Mouse (Mus musculus) myocyte (in vitro differentiated cells): Measurements from ENCODE around the gene Midn. TPM values are rescaled to one million over a fixed set of nuclear protein-coding genes. Genes with fewer than 3 reads are reported as not detected.
A peak's percentile ranks its signal among the peaks of the same experiment; 100 is the strongest.
"Not testable (repeated sequence)": the region's sequence is repeated elsewhere in the genome, so short reads cannot be mapped to it uniquely, and the experiment has no call there.

ENCODE experiments used
- H3K27me3 ChIP-seq: one replicate; pipeline ENCODE4 v1.6.1; 2011; ENCODE audit not compliant: control insufficient read depth, insufficient read depth, insufficient read length
- H3K36me3 ChIP-seq: one replicate; pipeline ENCODE4 v1.6.1; 2011; ENCODE audit not compliant: control insufficient read depth, insufficient read depth
- H3K4me2 ChIP-seq: one replicate; pipeline ENCODE4 v1.6.1; 2011; ENCODE audit warnings: low read depth, control low read depth
- H3K4me3 ChIP-seq: one replicate; pipeline ENCODE4 v1.5.1; 2011; ENCODE audit warnings: mild to moderate bottlenecking, control low read depth, moderate library complexity
- H3K79me2 ChIP-seq: one replicate; pipeline ENCODE4 v1.6.1; 2011; ENCODE audit not compliant: control insufficient read depth, insufficient read depth
- H3ac ChIP-seq: one replicate; pipeline ENCODE4 v1.6.1; 2011; ENCODE audit not compliant: control insufficient read depth, insufficient read length
- CEBPB ChIP-seq: IDR thresholded peaks from 2 replicates; pipeline ENCODE4 v1.6.1; 2011; ENCODE audit warnings: mild to moderate bottlenecking, moderate library complexity; ENCODE audit not compliant: poor library complexity, insufficient read depth, severe bottlenecking
- E2F4 ChIP-seq: IDR thresholded peaks from one replicate; pipeline ENCODE4 v1.6.1; 2011; ENCODE audit warnings: mild to moderate bottlenecking, control low read depth, moderate library complexity; ENCODE audit not compliant: insufficient read depth
- MAX ChIP-seq: IDR thresholded peaks from one replicate; pipeline ENCODE4 v1.6.1; 2011; ENCODE audit warnings: low read depth, mild to moderate bottlenecking, control low read depth
- MYOD1 ChIP-seq, 3 experiments: IDR thresholded peaks; one replicate each; pipeline ENCODE4 v1.6.1; 2011; ENCODE audit warnings: control low read depth in 2 of 3, low read depth in 2 of 3, mild to moderate bottlenecking in 2 of 3, moderate library complexity in 1 of 3; ENCODE audit not compliant: insufficient read length in 2 of 3, control insufficient read depth in 1 of 3
- MYOG ChIP-seq, 3 experiments: IDR thresholded peaks; one replicate each; pipeline ENCODE4 v1.6.1; 2011; ENCODE audit warnings: control low read depth in 2 of 3, low read depth in 2 of 3, mild to moderate bottlenecking in 2 of 3; ENCODE audit not compliant: insufficient read length in 2 of 3, control insufficient read depth in 1 of 3, insufficient read depth in 1 of 3
- POLR2A ChIP-seq: IDR thresholded peaks from one replicate; pipeline ENCODE4 v1.6.1; 2011; ENCODE audit warnings: low read depth, mild to moderate bottlenecking, control low read depth, moderate library complexity; ENCODE audit not compliant: insufficient read length
- POLR2AphosphoS2 ChIP-seq: IDR thresholded peaks from one replicate; pipeline ENCODE4 v1.6.1; 2011; ENCODE audit warnings: low read depth, control low read depth; ENCODE audit not compliant: insufficient read length
- REST ChIP-seq: IDR thresholded peaks from one replicate; pipeline ENCODE4 v1.6.1; 2011; ENCODE audit warnings: mild to moderate bottlenecking, control low read depth, moderate library complexity; ENCODE audit not compliant: insufficient read depth, insufficient read length
- SRF ChIP-seq: IDR thresholded peaks from one replicate; pipeline ENCODE4 v1.6.1; 2011; ENCODE audit warnings: low read depth; ENCODE audit not compliant: control insufficient read depth, insufficient read length
- TCF12 ChIP-seq: IDR thresholded peaks from one replicate; pipeline ENCODE4 v1.6.1; 2011; ENCODE audit warnings: mild to moderate bottlenecking, control low read depth; ENCODE audit not compliant: poor library complexity, insufficient read depth, severe bottlenecking
- TCF3 ChIP-seq: IDR thresholded peaks from one replicate; pipeline ENCODE4 v1.6.1; 2011; ENCODE audit warnings: low read depth, control low read depth; ENCODE audit not compliant: insufficient read length
- USF1 ChIP-seq: IDR thresholded peaks from one replicate; pipeline ENCODE4 v1.6.1; 2011; ENCODE audit warnings: low read depth, mild to moderate bottlenecking, control low read depth, moderate library complexity
- polyA plus RNA-seq: library from polyadenylated mRNA; unstranded; fragments of >200 nt; fragmentation: generic; extraction: Trizol; gene quantifications from one replicate; pipeline ENCODE4 v1.2.1, GENCODE M21; 2012; ENCODE audit warnings: missing spikeins

Gene Midn
- polyA plus RNA-seq, 1 experiment: 131 TPM

- Histone ChIP-seq H3K4me2 (peak within 1 kb of the TSS; percentile 100), H3K27me3 (no peaks in the 10 kb centered on the region), H3K36me3 (no peaks in the 10 kb centered on the region), H3K79me2 (peaks cover 20% of the 10 kb centered on the region), H3ac (peak within 1 kb of the TSS; percentile 8), H3K4me3 (peak within 1 kb of the TSS; percentile 58)
- TF ChIP-seq USF1: no peak
- TF ChIP-seq TCF3: peak; percentile 36
- TF ChIP-seq MYOD1 (IDR thresholded peaks at IDR 0.05; ENCODE audit: control insufficient read depth in 1 of 3, insufficient read length in 2 of 3, low read depth in 2 of 3): peak in 2 of 3 experiments; percentile 79 to 95
- TF ChIP-seq POLR2A: peak; percentile 39
- TF ChIP-seq CEBPB: no peak
- TF ChIP-seq MAX: no peak
- peak; percentile 1 for TF ChIP-seq E2F4
- peak in 2 of 3 experiments; percentile 84 to 95 for TF ChIP-seq MYOG (IDR thresholded peaks at IDR 0.05; ENCODE audit: control insufficient read depth in 1 of 3, insufficient read depth in 1 of 3, insufficient read length in 2 of 3, low read depth in 2 of 3)
- no peak for TF ChIP-seq REST
- no peak for TF ChIP-seq POLR2AphosphoS2
- peak; percentile 65 for TF ChIP-seq TCF12
These were observed 17.5 kb downstream of the Midn start, which contains the start of gene Cirbp for GRCm38 (mm10) chr10:80165392-80166128. TSS of gene Cirbp (plus strand) at chr10:80165985.

GRCm38 (mm10) chr10:80166136-80166535 lies 18.1 kb downstream of the Midn start:
- H3ac ChIP-seq, H3K36me3 ChIP-seq, H3K27me3 ChIP-seq: not testable (repeated sequence)
- peaks cover 20% of the 10 kb centered on the region for H3K79me2 ChIP-seq
- H3K4me2 ChIP-seq: peak overlapping the region; percentile 100
- peak overlapping the region; percentile 58 for H3K4me3 ChIP-seq

- peaks cover 6% of the 10 kb centered on the region for H3K36me3 ChIP-seq
- peak overlapping the region; percentile 63 for H3ac ChIP-seq
- H3K27me3 ChIP-seq: no peaks in the 10 kb centered on the region
- no peak for TF ChIP-seq MAX
- TF ChIP-seq MYOG (IDR thresholded peaks at IDR 0.05; ENCODE audit: control insufficient read depth in 1 of 3, insufficient read depth in 1 of 3, insufficient read length in 2 of 3, low read depth in 2 of 3): peak in 1 of 3 experiments; percentile 46
- peak in 1 of 3 experiments; percentile 40 for TF ChIP-seq MYOD1 (IDR thresholded peaks at IDR 0.05; ENCODE audit: control insufficient read depth in 1 of 3, insufficient read length in 2 of 3, low read depth in 2 of 3)
- no peak for TF ChIP-seq TCF12
- peak; percentile 99 for TF ChIP-seq POLR2A
- TF ChIP-seq E2F4: no peak
- TF ChIP-seq CEBPB: no peak
- peak; percentile 99 for TF ChIP-seq POLR2AphosphoS2
- peak; percentile 80 for TF ChIP-seq SRF
- peak; percentile 24 for TF ChIP-seq REST
- no peak for TF ChIP-seq USF1
- no peak for TF ChIP-seq TCF3
- peaks cover 20% of the 10 kb centered on the region for H3K79me2 ChIP-seq
- H3K4me2 ChIP-seq: peak overlapping the region; percentile 100
- peak overlapping the region; percentile 58 for H3K4me3 ChIP-seq
These were observed 19.5 kb downstream of the Midn start for GRCm38 (mm10) chr10:80167460-80168037.

- Histone ChIP-seq H3K4me2 (peak overlapping the region; percentile 90), H3K79me2 (peaks cover 20% of the 10 kb centered on the region), H3K27me3 (no peaks in the 10 kb centered on the region), H3ac (peak overlapping the region; percentile 63), H3K4me3 (peak overlapping the region; percentile 58), H3K36me3 (peaks cover 6% of the 10 kb centered on the region)
- TF ChIP-seq REST: no peak
- no peak for TF ChIP-seq SRF
- no peak for TF ChIP-seq USF1
- peak; percentile 42 for TF ChIP-seq POLR2AphosphoS2
- TF ChIP-seq E2F4: no peak
- TF ChIP-seq MYOG (IDR thresholded peaks at IDR 0.05; ENCODE audit: control insufficient read depth in 1 of 3, insufficient read depth in 1 of 3, insufficient read length in 2 of 3, low read depth in 2 of 3): no peak
- no peak for TF ChIP-seq CEBPB
- no peak for TF ChIP-seq TCF3
- TF ChIP-seq MYOD1 (IDR thresholded peaks at IDR 0.05; ENCODE audit: control insufficient read depth in 1 of 3, insufficient read length in 2 of 3, low read depth in 2 of 3): no peak
- TF ChIP-seq POLR2A: peak; percentile 60
- TF ChIP-seq TCF12: no peak
- no peak for TF ChIP-seq MAX
These were observed 20.1 kb downstream of the Midn start for GRCm38 (mm10) chr10:80168038-80168661.
